Mouse (Mus musculus) embryonic facial prominence, embryonic 10.5 days (tissue): Measurements from ENCODE around the gene Cipc. TPM values are rescaled to one million over a fixed set of nuclear protein-coding genes. Genes with fewer than 3 reads are reported as not detected.

Source experiments
- DNase-seq: peaks from one replicate; pipeline ENCODE4 v3.0.0-alpha.2; 2017; ENCODE audit warnings: low spot score
- H3K27ac ChIP-seq: fragments of 300-500 bp; sonication (generic); replicated peaks from 2 replicates; pipeline ENCODE4 v1.5.1; 2016; ENCODE audit warnings: mild to moderate bottlenecking
- H3K27me3 ChIP-seq: fragments of 300-500 bp; sonication (generic); replicated peaks from 2 replicates; pipeline ENCODE4 v1.6.1; 2016; ENCODE audit warnings: low read depth, mild to moderate bottlenecking; ENCODE audit not compliant: poor library complexity, severe bottlenecking
- H3K36me3 ChIP-seq: fragments of 300-500 bp; sonication (generic); replicated peaks from 2 replicates; pipeline ENCODE4 v1.6.1; 2016; ENCODE audit warnings: mild to moderate bottlenecking, moderate library complexity
- H3K4me1 ChIP-seq: fragments of 300-500 bp; sonication (generic); 2 replicates; pipeline ENCODE4 v1.6.1; 2016
- H3K4me3 ChIP-seq: fragments of 300-500 bp; sonication (generic); 2 replicates; pipeline ENCODE4 v1.5.1; 2016; ENCODE audit warnings: mild to moderate bottlenecking, moderate library complexity
- H3K9me3 ChIP-seq: fragments of 300-500 bp; sonication (generic); 2 replicates; pipeline ENCODE4 v1.6.1; 2016; ENCODE audit warnings: mild to moderate bottlenecking
- WGBS: fragments of 180-500 bp; shearing (Covaris S2); methylation state at CpG from one replicate; pipeline ENCODE4 v1.1.7; 2016; 5-methylcytosine and 5-hydroxymethylcytosine counted together
- polyA plus RNA-seq: library from polyadenylated mRNA; unstranded; fragments of >200 nt; fragmentation: Nextera tagmentation; extraction: Ambion mirVana; gene quantifications from 2 replicates; pipeline ENCODE4 v1.2.1, GENCODE M21; 2016

Gene Cipc
- polyA plus RNA-seq, 1 experiment from 2014 or later: 35.1 TPM

DNA sequence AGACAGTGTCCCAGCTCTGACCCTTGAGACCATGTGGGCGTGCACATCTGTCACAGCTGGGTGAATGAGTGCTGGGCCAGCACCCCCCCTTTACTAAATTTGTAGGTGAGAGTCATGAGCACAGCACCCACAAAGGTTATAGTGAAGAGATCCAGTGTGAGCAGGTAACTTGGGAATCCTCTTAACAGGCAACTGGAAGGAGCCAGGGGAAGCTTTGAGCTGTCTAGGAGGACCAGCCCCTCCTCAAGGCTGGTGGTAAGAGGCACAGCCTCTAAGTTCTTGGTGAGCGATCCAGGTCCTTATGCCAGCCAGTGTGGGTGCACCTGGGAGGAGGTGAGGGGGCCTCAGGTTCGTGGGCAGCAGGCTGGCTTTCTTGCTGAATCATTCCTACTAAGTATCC lies 56.8 kb downstream of the Cipc start:
- H3K27me3 ChIP-seq: no peaks in the 10 kb centered on the region
- H3K36me3 ChIP-seq: no peaks in the 10 kb centered on the region
- H3K4me1 ChIP-seq: peaks cover 21% of the 10 kb centered on the region
- H3K4me3 ChIP-seq: no peak overlapping the region
- no peak for DNase-seq
- no peaks in the 10 kb centered on the region for H3K9me3 ChIP-seq
- 59% methylated on average over 3 of the region's 3 CpGs for whole genome bisulfite sequencing
- no peak overlapping the region for H3K27ac ChIP-seq

GRCm38 (mm10) chr12:87004596-87004995 lies 57.8 kb downstream of the Cipc start:
- Histone ChIP-seq H3K9me3 (no peaks in the 10 kb centered on the region), H3K27ac (no peak overlapping the region), H3K4me3 (no peak overlapping the region), H3K36me3 (no peaks in the 10 kb centered on the region), H3K27me3 (no peaks in the 10 kb centered on the region), H3K4me1 (peaks cover 21% of the 10 kb centered on the region)
- WGBS: 78% methylated on average over 4 of the region's 4 CpGs
- no peak for DNase-seq

Other genes with a start within 250 kb of the Cipc start
- 14.3 and 15.5 TPM in 2 replicates for gene Angel1, start 220.6 kb upstream of the Cipc start, polyA plus RNA-seq
- not detected in 2 replicates for gene Lrrc74a, start 212.7 kb upstream of the Cipc start, polyA plus RNA-seq
- 13.5 and 17.3 TPM in 2 replicates for gene Irf2bpl, start 62.2 kb upstream of the Cipc start, polyA plus RNA-seq
- 0.05 and 0.06 TPM in 2 replicates for gene Zdhhc22, start 43.4 kb downstream of the Cipc start, polyA plus RNA-seq
- gene Tmem63c, start 74.3 kb downstream of the Cipc start, polyA plus RNA-seq: 0.13 and 0.25 TPM in 2 replicates
- gene Ngb, start 155.5 kb downstream of the Cipc start, polyA plus RNA-seq: 0.12 and 0.18 TPM in 2 replicates
- gene Gstz1, start 200.1 kb downstream of the Cipc start, polyA plus RNA-seq: 31.7 and 33.2 TPM in 2 replicates
- 14.3 and 14.9 TPM in 2 replicates for gene Pomt2, start 200.9 kb downstream of the Cipc start, polyA plus RNA-seq